Comparison of ENCODE assay signal across 8 mouse cellular contexts in the genomic region with DNA sequence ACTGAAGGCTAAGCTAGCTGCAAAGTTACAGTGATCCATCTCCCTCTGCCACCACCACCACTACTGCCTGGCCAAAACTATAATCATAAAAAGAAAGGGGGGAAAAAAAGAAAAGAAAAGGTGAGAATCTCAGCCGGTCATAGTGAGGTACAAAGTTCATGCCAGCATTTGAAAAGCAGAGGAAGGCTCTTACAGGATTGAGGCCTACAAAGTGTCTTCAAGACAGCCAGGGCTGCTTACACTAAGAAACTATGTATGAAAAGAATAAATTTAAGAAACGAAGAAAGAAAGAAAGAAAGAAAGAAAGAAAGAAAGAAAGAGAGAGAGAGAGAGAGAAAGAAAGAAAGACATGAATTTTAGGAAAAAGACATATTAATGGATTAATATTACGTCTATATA.
DNase-seq lines count a peak whose midpoint lies in the region; ATAC-seq and TF ChIP-seq lines count a peak whose summit lies in the region.
"Not testable (repeated sequence)": the region's sequence is repeated elsewhere in the genome, so short reads cannot be mapped to it uniquely, and the experiment has no call there.

No protein-coding gene starts in this region.

- 66% methylated on average over 2 of the region's 3 CpGs for WGBS in liver, adult 2 months

- DNase-seq in adrenal gland, postnatal 4 days (ENCODE audit: low spot score in 2 of 2), result peak; percentile 27 to 63
- DNase-seq in forelimb bud, embryonic 11.5 days (ENCODE audit: low read depth, low spot score), result peak; percentile 41
- peak; percentile 19 to 50 for DNase-seq in heart, postnatal 14 days
- DNase-seq in kidney, postnatal 4 days, result peak; percentile 6 to 10
- DNase-seq in liver, adult 2 months (ENCODE audit: extremely low read depth, low read depth, low spot score), result peak; percentile 18
- DNase-seq in right cerebral cortex, adult 18-20 months, result peak; percentile 46
- peak; percentile 17 for DNase-seq in thymus, postnatal 4 days

- intact Hi-C loops in heart, postnatal 14 days (cut with DNase I), result not testable (repeated sequence)

- TF ChIP-seq CTCF in liver, adult 2 months (IDR thresholded peaks at IDR 0.05; ENCODE audit: low read depth, low read length), result not testable (repeated sequence)

- not testable (repeated sequence) for H3K9ac ChIP-seq in liver, adult 2 months (ENCODE audit: low read depth, low read length)

- not testable (repeated sequence) for H3K27me3 ChIP-seq in liver, adult 2 months (ENCODE audit: control insufficient read depth, insufficient read depth, low read length)

- TF ChIP-seq POLR2A in liver, adult 2 months (IDR thresholded peaks at IDR 0.05; ENCODE audit: extremely low read depth, insufficient read depth, low read length), result not testable (repeated sequence)

- ATAC-seq in CD4-positive, CD25-positive, alpha-beta regulatory T cell, adult 4 months, result peak; percentile 17

- not testable (repeated sequence) for H3K36me3 ChIP-seq in liver, adult 2 months (ENCODE audit: control insufficient read depth, insufficient read depth, low read length)

- not testable (repeated sequence) for H3K4me3 ChIP-seq in liver, adult 2 months (ENCODE audit: insufficient read depth, low read depth, low read length)

- H3K79me2 ChIP-seq in liver, adult 2 months (ENCODE audit: control insufficient read depth, insufficient read depth, low read length), result not testable (repeated sequence)

- not testable (repeated sequence) for H3K27ac ChIP-seq in liver, adult 2 months (replicated peaks; ENCODE audit: insufficient read depth, low read depth, low read length)

- not testable (repeated sequence) for H3K4me1 ChIP-seq in liver, adult 2 months (ENCODE audit: control insufficient read depth, insufficient read depth, low read length)
